Mouse (Mus musculus) lung, postnatal 0 days (tissue): Measurements from ENCODE around the gene C1qtnf1.

Experiments
- CTCF ChIP-seq: IDR thresholded peaks from 2 replicates; pipeline ENCODE4 v1.5.1; 2016; ENCODE audit warnings: antibody characterized with exemption, mild to moderate bottlenecking
- EP300 ChIP-seq: IDR thresholded peaks from 2 replicates; pipeline ENCODE4 v1.6.1; 2016; ENCODE audit warnings: antibody characterized with exemption, mild to moderate bottlenecking, control low read depth

- no peak for TF ChIP-seq CTCF
- no peak for TF ChIP-seq EP300
These were observed 30.0 kb upstream of the C1qtnf1 start for GRCm38 (mm10) chr11:118397806-118398530.
